In the genomic region with DNA sequence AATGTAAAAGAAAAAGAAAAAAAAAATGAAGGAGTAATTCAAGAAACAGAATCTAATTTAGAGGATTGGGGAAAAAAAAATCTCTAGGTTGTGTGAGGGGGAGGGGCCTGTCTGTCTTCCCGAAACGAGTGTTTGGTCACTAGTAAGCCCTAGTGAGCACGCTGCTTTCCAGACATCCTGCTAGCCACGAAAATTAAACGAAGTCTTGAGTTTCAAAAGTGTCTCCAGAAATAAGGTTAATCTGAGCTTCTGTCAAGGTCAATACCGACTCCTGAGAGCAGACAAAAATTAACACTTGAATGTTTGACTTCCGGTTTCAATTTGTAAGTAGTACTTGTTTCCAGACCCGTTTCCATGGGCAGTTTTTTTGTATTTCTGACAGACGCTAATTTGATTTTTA, we compare ENCODE assay signal across 8 mouse cellular contexts. TPM values are rescaled to one million over a fixed set of nuclear protein-coding genes. Genes with fewer than 3 reads are reported as not detected.
A peak's percentile ranks its signal among the peaks of the same experiment; 100 is the strongest.
DNase-seq lines count a peak whose midpoint lies in the region; ATAC-seq lines count a peak whose summit lies in the region.
"Had no signal": no experiment of that assay in that cellular context is flagged by ENCODE, and none has a peak within 500 bp of the region (broad histone marks: within the 10 kb centered on the region; RNA-seq: fewer than 3 reads in every experiment).

No protein-coding gene starts in this region.

- H3K4me2 ChIP-seq in lung, embryonic 15.5 days, result peak overlapping the region; percentile 90

- ATAC-seq in lung, embryonic 15.5 days (ENCODE audit: borderline replicate concordance, extremely low read depth, low FRiP score, low TSS enrichment), result no peak

- no peak overlapping the region for H3K27ac ChIP-seq in lung, embryonic 15.5 days

- H3K4me1 ChIP-seq in lung, embryonic 15.5 days, result peaks cover 10% of the 10 kb centered on the region

- DNase-seq in urinary bladder, postnatal 14 days (ENCODE audit: low spot score), result peak; percentile 25
- no peak for DNase-seq in urinary bladder, adult 2 months (ENCODE audit: low spot score)
- DNase-seq in cerebellum, adult 8-10 months, result peak; percentile 21
- DNase-seq in heart, adult 8-10 months (ENCODE audit: low spot score), result peak; percentile 43
- peak; percentile 17 for DNase-seq in kidney, adult 18-20 months
- DNase-seq in right cerebral cortex, postnatal 14 days, result peak; percentile 34

- peak overlapping the region; percentile 67 for H3K4me3 ChIP-seq in lung, embryonic 15.5 days

- peak overlapping the region; percentile 54 for H3K9ac ChIP-seq in lung, embryonic 15.5 days

- H3K9me3 ChIP-seq in lung, embryonic 15.5 days, result no peaks in the 10 kb centered on the region

- no peaks in the 10 kb centered on the region for H3K27me3 ChIP-seq in lung, embryonic 15.5 days

- WGBS in lung, embryonic 15.5 days, result 2% methylated on average over 9 of the region's 9 CpGs

- no peaks in the 10 kb centered on the region for H3K36me3 ChIP-seq in lung, embryonic 15.5 days

RNA-seq across cellular contexts. Expression of a gene that starts 1.1 kb away (rescaled TPM):
- 10.9 and 11.2 TPM in 2 replicates for polyA plus RNA-seq in urinary bladder, adult 2 months (2012; rRNA removed)
- 1 to 10 TPM; 2.2 to 4.1 (median 3.0) TPM for total RNA-seq in heart, adult 8-10 months (2022)
- polyA plus RNA-seq in lung, embryonic 15.5 days (2015; fragmentation: Nextera tagmentation; extraction: Ambion mirVana), result 9.2 and 11.5 TPM in 2 replicates

RNA-seq across cellular contexts. Expression of a gene that starts 27.3 kb away (rescaled TPM):
- polyA plus RNA-seq in urinary bladder, adult 2 months (2012; rRNA removed), result 22.2 and 24.8 TPM in 2 replicates
- total RNA-seq in heart, adult 8-10 months (2022), result not detected
- polyA plus RNA-seq in lung, embryonic 15.5 days (2015; fragmentation: Nextera tagmentation; extraction: Ambion mirVana), result 0.16 and 0.67 TPM in 2 replicates
- total RNA-seq: gastrocnemius, postnatal 4 days had no signal

Comparison
In these comparisons a context has a peak if more than half of its experiments do, and no peak if none do; other contexts are left out.
1. RNA of a gene that starts 27.3 kb away (polyA plus RNA-seq): 22.2 to 24.8 TPM in urinary bladder, adult 2 months; 0.16 to 0.67 TPM in lung, embryonic 15.5 days; every median in the first group is over 10 times any median in the second.